Comparison of ENCODE assay signal across 8 mouse cellular contexts in the genomic region with DNA sequence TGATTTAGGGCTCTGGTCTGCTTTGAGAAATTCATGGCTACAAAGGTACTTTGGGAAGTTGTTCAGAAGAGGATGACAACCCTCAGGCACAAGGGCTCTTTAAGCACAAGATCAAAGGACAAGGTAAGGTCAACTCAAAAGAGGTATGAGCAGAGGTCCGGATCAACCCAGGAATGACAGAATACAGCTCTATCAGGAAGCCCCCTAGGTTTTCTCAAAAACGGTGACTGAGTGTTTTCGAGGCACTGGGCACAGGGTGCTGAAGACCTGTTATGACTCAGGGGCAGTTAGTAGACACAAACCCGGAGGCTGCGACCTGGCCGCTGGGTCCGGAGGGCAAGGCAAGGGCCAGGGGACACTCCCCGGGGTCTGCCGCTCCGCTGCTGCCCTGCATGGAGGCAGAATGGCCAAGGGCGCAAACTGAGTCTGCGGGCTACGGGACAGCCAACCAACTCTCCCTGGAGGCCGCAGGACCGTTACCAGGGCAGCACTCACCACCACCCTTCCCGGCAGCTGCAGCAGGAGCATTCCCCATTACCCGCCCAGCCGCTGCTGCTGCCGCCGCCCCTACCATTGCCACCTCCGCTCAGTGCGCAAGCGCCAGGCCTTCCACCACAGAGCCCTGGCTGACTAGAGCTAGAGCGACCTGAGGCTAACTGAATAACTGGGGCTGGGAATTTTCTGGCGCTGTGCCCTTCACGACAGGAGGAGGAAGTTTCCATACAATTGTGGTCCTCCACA. TPM values are rescaled to one million over a fixed set of nuclear protein-coding genes. Genes with fewer than 3 reads are reported as not detected.
DNase-seq lines count a peak whose midpoint lies in the region; ATAC-seq and TF ChIP-seq lines count a peak whose summit lies in the region.

No protein-coding gene starts in this region.

- peak; percentile 98 for ATAC-seq in forebrain, embryonic 15.5 days (replicated peaks)
- ATAC-seq in liver, embryonic 15.5 days (ENCODE audit: insufficient read depth), result peak; percentile 82

- intact Hi-C loops in heart, postnatal 10 days (cut with DNase I), result no loop called here

- H3K27ac ChIP-seq in ES-E14 (ENCODE audit: insufficient read depth, low read depth, low read length, poor library complexity, severe bottlenecking), result no peak overlapping the region
- peak overlapping the region; percentile 47 for H3K27ac ChIP-seq in forebrain, embryonic 15.5 days (replicated peaks)
- H3K27ac ChIP-seq in liver, embryonic 15.5 days (replicated peaks), result peak overlapping the region; percentile 70
- peak overlapping the region; percentile 54; the same call in 1 of the 2 replicates for H3K27ac ChIP-seq in olfactory bulb, adult 2 months (ENCODE audit: insufficient read depth, low read depth, low read length)
- H3K27ac ChIP-seq in thymus, adult 2 months (ENCODE audit: control insufficient read depth, insufficient read depth, low read length), result no peak overlapping the region

- 7% methylated on average over 26 of the region's 26 CpGs for WGBS in forebrain, embryonic 15.5 days
- 10% methylated on average over 26 of the region's 26 CpGs for WGBS in liver, embryonic 15.5 days (ENCODE audit: insufficient replicate concordance)
- 4% methylated on average over 26 of the region's 26 CpGs for WGBS in olfactory bulb, adult 2 months
- 19% methylated on average over 26 of the region's 26 CpGs for WGBS in thymus, adult 2 months

- no peaks in the 10 kb centered on the region for H3K9me3 ChIP-seq in ES-E14 (ENCODE audit: control insufficient read depth, insufficient read depth, low read depth, low read length)
- no peaks in the 10 kb centered on the region for H3K9me3 ChIP-seq in forebrain, embryonic 15.5 days
- no peaks in the 10 kb centered on the region for H3K9me3 ChIP-seq in liver, embryonic 15.5 days (replicated peaks)

- H3K4me1 ChIP-seq in ES-E14 (ENCODE audit: control insufficient read depth in 2 of 2, insufficient read depth in 2 of 2, low read length in 2 of 2, poor library complexity in 1 of 2), result no peaks in the 10 kb centered on the region
- peaks cover 13% of the 10 kb centered on the region for H3K4me1 ChIP-seq in forebrain, embryonic 15.5 days
- peaks cover 34% of the 10 kb centered on the region for H3K4me1 ChIP-seq in liver, embryonic 15.5 days (replicated peaks)
- peaks cover 11% of the 10 kb centered on the region for H3K4me1 ChIP-seq in olfactory bulb, adult 2 months (ENCODE audit: control insufficient read depth, insufficient read depth, low read length)
- peaks cover 5% of the 10 kb centered on the region; the same call in 1 of the 2 replicates for H3K4me1 ChIP-seq in thymus, adult 2 months (replicated peaks; ENCODE audit: control insufficient read depth, insufficient read depth, low read length)

- H3K4me2 ChIP-seq in forebrain, embryonic 15.5 days (replicated peaks), result peak overlapping the region; percentile 92
- peak overlapping the region; percentile 78 for H3K4me2 ChIP-seq in liver, embryonic 15.5 days

- H3K27me3 ChIP-seq in forebrain, embryonic 15.5 days, result no peaks in the 10 kb centered on the region
- H3K27me3 ChIP-seq in liver, embryonic 15.5 days, result no peaks in the 10 kb centered on the region
- no peaks in the 10 kb centered on the region for H3K27me3 ChIP-seq in thymus, adult 2 months (ENCODE audit: control insufficient read depth, insufficient read depth, low read length)

- in situ Hi-C loops in ES-E14 (cut with MboI; ENCODE audit: low sequenced_read_pairs in 2 of 2, unreplicated experiment in 2 of 2), result no loop called here

- DNase-seq in ES-E14 (ENCODE audit: low read depth, low spot score), result peak; percentile 60
- DNase-seq in cerebellum, adult 18-20 months, result peak; percentile 82 to 85
- peak; percentile 88 to 91 for DNase-seq in heart, postnatal 10 days
- peak; percentile 92 to 94 for DNase-seq in kidney, postnatal 4 days
- DNase-seq in thymus, adult 2 months, result peak; percentile 34

- TF ChIP-seq POLR2A in olfactory bulb, adult 2 months (IDR thresholded peaks at IDR 0.05; ENCODE audit: insufficient read depth, low read depth, low read length), result peak; percentile 50
- no peak for TF ChIP-seq POLR2A in thymus, adult 2 months (IDR thresholded peaks at IDR 0.05; ENCODE audit: control insufficient read depth, extremely low read depth, insufficient read depth, low read length, poor library complexity)

- H3K36me3 ChIP-seq in ES-E14 (ENCODE audit: control insufficient read depth, insufficient read depth, low read length, poor library complexity, severe bottlenecking), result peaks cover 3% of the 10 kb centered on the region
- H3K36me3 ChIP-seq in forebrain, embryonic 15.5 days, result no peaks in the 10 kb centered on the region
- peaks cover 50% of the 10 kb centered on the region for H3K36me3 ChIP-seq in liver, embryonic 15.5 days (replicated peaks)
- H3K36me3 ChIP-seq in thymus, adult 2 months (ENCODE audit: control insufficient read depth, insufficient read depth, low read length), result no peaks in the 10 kb centered on the region

- TF ChIP-seq CTCF in olfactory bulb, adult 2 months (IDR thresholded peaks at IDR 0.05; ENCODE audit: insufficient read depth, low read depth, low read length), result no peak
- no peak for TF ChIP-seq CTCF in thymus, adult 2 months (IDR thresholded peaks at IDR 0.05; ENCODE audit: borderline replicate concordance, control insufficient read depth, extremely low read depth, insufficient read depth, low read length, poor library complexity)

- H3K4me3 ChIP-seq in ES-E14 (ENCODE audit: insufficient read depth in 1 of 2, low read depth in 1 of 2, low read length in 2 of 2, poor library complexity in 1 of 2, severe bottlenecking in 1 of 2), result peak overlapping the region; percentile 59 to 65
- peak overlapping the region; percentile 55 for H3K4me3 ChIP-seq in forebrain, embryonic 15.5 days
- H3K4me3 ChIP-seq in liver, embryonic 15.5 days (replicated peaks), result peak overlapping the region; percentile 54
- peak overlapping the region; percentile 65 for H3K4me3 ChIP-seq in olfactory bulb, adult 2 months (ENCODE audit: insufficient read depth, low read depth, low read length)
- peak overlapping the region; percentile 31 for H3K4me3 ChIP-seq in thymus, adult 2 months (ENCODE audit: control insufficient read depth, insufficient read depth, low read length)

- H3K9ac ChIP-seq in ES-E14 (ENCODE audit: insufficient read depth, low read depth, low read length, poor library complexity, severe bottlenecking), result peak overlapping the region; percentile 64
- H3K9ac ChIP-seq in forebrain, embryonic 15.5 days (replicated peaks), result peak overlapping the region; percentile 69
- peak overlapping the region; percentile 51 for H3K9ac ChIP-seq in liver, embryonic 15.5 days

TF ChIP-seq in ES-E14, 5 proteins besides CTCF, POLR2A, EP300 and RAD21:
- no peak for TF ChIP-seq HCFC1 (IDR thresholded peaks at IDR 0.05; ENCODE audit: borderline replicate concordance, insufficient read depth, low read length)
- TF ChIP-seq ZNF384 (IDR thresholded peaks at IDR 0.05; ENCODE audit: low read depth, low read length), result no peak
- TF ChIP-seq MAFK (IDR thresholded peaks at IDR 0.05; ENCODE audit: insufficient read depth, low read depth, low read length), result no peak
- no peak for TF ChIP-seq ZC3H11A (IDR thresholded peaks at IDR 0.05; ENCODE audit: borderline replicate concordance, low read depth, low read length)
- TF ChIP-seq CHD2 (IDR thresholded peaks at IDR 0.05; ENCODE audit: low read depth, low read length), result no peak

RNA-seq across cellular contexts. Expression of a gene that starts 13.2 kb away (rescaled TPM):
- 17.5 and 20.0 TPM in 2 replicates for total RNA-seq in ES-E14 (2012; rRNA removed)
- 22.5 and 23.1 TPM in 2 replicates for polyA plus RNA-seq in forebrain, embryonic 15.5 days (2015; fragmentation: Nextera tagmentation; extraction: Ambion mirVana)
- total RNA-seq in heart, postnatal 10 days (2021), result 10 to 100 TPM in 1 of 2 experiments, 1 to 10 TPM in 1; 9.1 to 10.9 TPM
- polyA plus RNA-seq in liver, embryonic 15.5 days (2015; fragmentation: Nextera tagmentation; extraction: Ambion mirVana), result 22.9 and 27.6 TPM in 2 replicates
- polyA plus RNA-seq in olfactory bulb, adult 2 months (2012; ENCODE audit: insufficient read depth, insufficient read length, low replicate concordance, missing spikeins), result not detected in 2 replicates
- 14.5 and 14.7 TPM in 2 replicates for polyA plus RNA-seq in thymus, adult 2 months (2012; rRNA removed)

RNA-seq across cellular contexts. Expression of a gene that starts 13.4 kb away (rescaled TPM):
- total RNA-seq in ES-E14 (2012; rRNA removed), result 140 and 155 TPM in 2 replicates
- polyA plus RNA-seq in forebrain, embryonic 15.5 days (2015; fragmentation: Nextera tagmentation; extraction: Ambion mirVana), result 84.9 and 85.2 TPM in 2 replicates
- 10 to 100 TPM; 59.6 to 65.5 TPM for total RNA-seq in heart, postnatal 10 days (2021)
- polyA plus RNA-seq in liver, embryonic 15.5 days (2015; fragmentation: Nextera tagmentation; extraction: Ambion mirVana), result 58.3 and 60.7 TPM in 2 replicates
- not detected in 2 replicates for polyA plus RNA-seq in olfactory bulb, adult 2 months (2012; ENCODE audit: insufficient read depth, insufficient read length, low replicate concordance, missing spikeins)
- polyA plus RNA-seq in thymus, adult 2 months (2012; rRNA removed), result 16.0 and 18.5 TPM in 2 replicates

RNA-seq across cellular contexts. Expression of a gene that starts 32.9 kb away (rescaled TPM):
- total RNA-seq in ES-E14 (2012; rRNA removed), result not detected in 2 replicates
- polyA plus RNA-seq in forebrain, embryonic 15.5 days (2015; fragmentation: Nextera tagmentation; extraction: Ambion mirVana), result not detected in 2 replicates
- total RNA-seq in heart, postnatal 10 days (2021), result not detected
- 0.16 and 0.22 TPM in 2 replicates for polyA plus RNA-seq in liver, embryonic 15.5 days (2015; fragmentation: Nextera tagmentation; extraction: Ambion mirVana)
- not detected in 2 replicates for polyA plus RNA-seq in olfactory bulb, adult 2 months (2012; ENCODE audit: insufficient read depth, insufficient read length, low replicate concordance, missing spikeins)
- polyA plus RNA-seq in thymus, adult 2 months (2012; rRNA removed), result 0.20 TPM in 1 of 2 replicates, not detected in the other

RNA-seq across cellular contexts. Expression of a gene that starts 46.8 kb away (rescaled TPM):
- 1.1 and 1.8 TPM in 2 replicates for total RNA-seq in ES-E14 (2012; rRNA removed)
- polyA plus RNA-seq in forebrain, embryonic 15.5 days (2015; fragmentation: Nextera tagmentation; extraction: Ambion mirVana), result 1.2 TPM in 1 of 2 replicates, not detected in the other
- 1 to 10 TPM; 6.5 to 9.3 TPM for total RNA-seq in heart, postnatal 10 days (2021)
- polyA plus RNA-seq in liver, embryonic 15.5 days (2015; fragmentation: Nextera tagmentation; extraction: Ambion mirVana), result 2,676 and 4,109 TPM in 2 replicates
- polyA plus RNA-seq in olfactory bulb, adult 2 months (2012; ENCODE audit: insufficient read depth, insufficient read length, low replicate concordance, missing spikeins), result not detected in 2 replicates
- polyA plus RNA-seq in thymus, adult 2 months (2012; rRNA removed), result 1.8 and 30.1 TPM in 2 replicates

Comparison
In these comparisons a context has a peak if more than half of its experiments do, and no peak if none do; other contexts are left out.
1. DNase-seq: peak in every context shown above with its lines; median percentile 93 in kidney, postnatal 4 days; 90 in heart, postnatal 10 days; 84 in cerebellum, adult 18-20 months; 60 in ES-E14; 34 in thymus, adult 2 months.
2. H3K27ac ChIP-seq: peak in forebrain, embryonic 15.5 days (single experiment), liver, embryonic 15.5 days (single experiment) and olfactory bulb, adult 2 months (single experiment); none in ES-E14 (single experiment) and thymus, adult 2 months (single experiment).
3. RNA of a gene that starts 13.2 kb away (polyA plus RNA-seq): 22.9 to 27.6 TPM in liver, embryonic 15.5 days, 22.5 to 23.1 TPM in forebrain, embryonic 15.5 days and 14.5 to 14.7 TPM in thymus, adult 2 months; not detected in olfactory bulb, adult 2 months; every median in the first group is over 10 times any median in the second.
4. Peak in every context shown above with its lines, with median percentiles within 50 percentile points of each other: H3K4me3 ChIP-seq and H3K9ac ChIP-seq.